Mouse (Mus musculus) embryonic fibroblast, embryonic 13.5 days (primary cell): ENCODE measurements at regions not wholly inside any gene's neighbourhood (a gene's known extent, or its start where the extent isn't known, plus 50 kb on each side); places are given as distances from the start of the nearest gene placed in this dataset.

Experiments
- H3K27ac ChIP-seq: 2 replicates; pipeline ENCODE4 v1.5.1; 2012; ENCODE audit warnings: low read length, control low read depth, inconsistent platforms; ENCODE audit not compliant: insufficient read depth
- H3K4me1 ChIP-seq: 2 replicates; pipeline ENCODE4 v1.6.1; 2011; ENCODE audit warnings: low read length; ENCODE audit not compliant: control insufficient read depth, insufficient read depth
- H3K4me3 ChIP-seq: 2 replicates; pipeline ENCODE4 v1.5.1; 2011; ENCODE audit warnings: mild to moderate bottlenecking, control low read depth, low read length; ENCODE audit not compliant: insufficient read depth
- CTCF ChIP-seq: IDR thresholded peaks from 2 replicates; pipeline ENCODE4 v1.5.1; 2011; ENCODE audit warnings: mild to moderate bottlenecking, control low read depth, low read length, moderate library complexity, borderline replicate concordance; ENCODE audit not compliant: insufficient read depth
- POLR2A ChIP-seq: IDR thresholded peaks from 2 replicates; pipeline ENCODE4 v1.6.1; 2011; ENCODE audit warnings: low read depth, mild to moderate bottlenecking, control low read depth, low read length, moderate library complexity

DNA sequence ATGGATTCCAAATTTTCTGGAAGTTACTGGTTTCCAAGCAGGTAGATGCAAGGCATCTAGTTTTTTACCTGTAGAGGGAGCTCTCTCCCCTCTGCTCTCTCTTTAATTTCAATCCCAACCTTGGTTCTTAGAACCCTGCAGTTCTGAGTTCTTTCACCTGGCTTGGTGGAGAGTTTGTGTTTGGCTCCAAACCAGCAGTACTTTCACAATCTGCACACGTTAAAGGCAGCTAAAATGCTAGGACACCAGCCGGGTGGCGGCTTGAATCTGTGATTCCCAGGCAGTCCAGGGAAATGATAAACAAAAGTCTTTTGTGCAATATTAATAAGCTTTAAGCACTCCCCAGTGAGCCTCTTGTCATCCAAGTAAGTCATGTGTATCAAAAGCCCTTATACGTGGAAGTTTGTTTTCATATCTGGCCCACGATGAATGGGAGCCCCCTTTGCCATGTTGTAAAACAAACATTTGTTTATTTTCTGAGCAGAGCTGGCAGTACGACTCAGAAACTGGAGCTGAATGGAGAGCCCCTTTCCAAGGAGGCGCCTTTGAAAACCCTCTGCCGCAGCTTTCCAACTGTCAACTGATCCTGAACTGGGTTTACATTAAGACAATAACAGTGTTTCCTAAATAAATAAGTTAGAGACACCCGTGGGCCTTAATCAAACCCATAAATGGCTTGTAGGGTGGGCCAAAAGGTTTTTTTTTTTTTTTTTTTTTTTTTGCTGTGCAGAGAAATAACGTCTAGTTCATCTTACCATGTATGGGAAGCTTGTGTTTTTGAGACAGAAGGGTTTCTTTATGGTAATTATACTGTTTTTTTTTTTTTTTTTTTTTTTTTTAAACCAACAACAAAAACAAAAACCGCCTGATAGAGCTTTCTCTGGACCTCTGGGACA, 202.9 kb downstream of the C1d start:
- Histone ChIP-seq H3K27ac (no peak overlapping the region), H3K4me3 (no peak overlapping the region), H3K4me1 (no peaks in the 10 kb centered on the region; the same call in 1 of the 2 replicates)
- no peak for TF ChIP-seq POLR2A
- no peak for TF ChIP-seq CTCF

DNA sequence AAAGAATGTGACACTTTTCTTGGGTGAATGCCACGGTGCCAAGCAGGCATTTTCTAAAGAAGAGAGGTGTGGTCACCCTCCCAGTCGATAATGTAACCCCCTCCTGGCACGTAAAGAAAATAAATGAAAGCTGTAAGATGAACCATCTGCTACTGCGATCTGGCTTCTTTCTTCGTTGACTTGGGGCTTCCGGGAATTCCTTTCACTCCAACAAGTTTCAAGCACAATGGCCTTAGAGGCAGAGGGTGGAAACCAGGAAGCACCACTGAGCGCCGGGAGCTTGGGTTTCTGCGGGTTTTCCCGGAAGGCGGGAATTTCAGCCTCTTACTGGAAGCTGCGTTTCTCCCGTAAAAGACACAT, 203.5 kb downstream of the C1d start:
- Histone ChIP-seq H3K27ac (no peak overlapping the region), H3K4me3 (no peak overlapping the region), H3K4me1 (no peaks in the 10 kb centered on the region; the same call in 1 of the 2 replicates)
- TF ChIP-seq POLR2A (no peak), CTCF (no peak)

DNA sequence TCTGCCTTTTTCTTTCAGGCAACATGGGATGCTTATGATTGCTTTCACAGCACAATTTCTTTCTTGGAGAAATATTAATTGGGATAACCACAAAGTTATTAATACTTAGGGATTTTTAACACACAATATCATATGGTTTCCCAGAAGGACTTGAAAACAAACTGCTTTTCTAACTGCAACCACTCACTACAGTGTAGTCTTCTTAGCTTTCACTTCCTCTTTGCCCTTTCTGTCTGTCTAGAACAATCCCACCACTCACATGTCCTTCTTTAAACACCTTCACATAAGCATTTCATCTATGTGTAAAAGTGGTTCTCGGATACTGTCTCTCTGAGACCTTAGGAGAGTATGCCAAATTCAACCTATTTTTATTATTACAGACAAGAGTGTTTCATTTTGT, 204.3 kb downstream of the C1d start:
- Histone ChIP-seq H3K4me3 (no peak overlapping the region), H3K27ac (no peak overlapping the region), H3K4me1 (no peaks in the 10 kb centered on the region; the same call in 1 of the 2 replicates)
- TF ChIP-seq POLR2A (no peak), CTCF (no peak)

DNA sequence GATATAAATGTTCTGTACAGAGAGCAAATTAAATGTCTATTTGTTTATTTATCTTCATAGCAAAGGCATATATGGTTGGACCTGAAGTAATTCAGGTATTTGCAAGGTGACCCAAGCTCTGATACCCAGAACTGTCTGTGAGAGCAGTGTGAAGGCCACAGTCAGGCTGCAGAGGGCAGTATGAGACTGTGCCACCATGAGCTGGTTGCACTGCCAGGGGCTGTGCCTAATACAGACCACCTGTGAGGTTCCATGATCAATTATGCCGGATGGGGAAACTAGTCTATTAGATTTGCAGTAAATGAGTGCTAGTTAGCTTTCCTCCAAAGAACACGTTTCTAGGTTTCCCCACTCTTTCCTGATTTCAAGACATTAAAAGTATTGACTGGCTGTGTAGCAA, 207.5 kb downstream of the C1d start:
- TF ChIP-seq POLR2A (no peak), CTCF (peak; percentile 78; the same call in 1 of the 2 replicates)
- no peaks in the 10 kb centered on the region; the same call in 1 of the 2 replicates for H3K4me1 ChIP-seq
- no peak overlapping the region for H3K27ac ChIP-seq
- H3K4me3 ChIP-seq = no peak overlapping the region

DNA sequence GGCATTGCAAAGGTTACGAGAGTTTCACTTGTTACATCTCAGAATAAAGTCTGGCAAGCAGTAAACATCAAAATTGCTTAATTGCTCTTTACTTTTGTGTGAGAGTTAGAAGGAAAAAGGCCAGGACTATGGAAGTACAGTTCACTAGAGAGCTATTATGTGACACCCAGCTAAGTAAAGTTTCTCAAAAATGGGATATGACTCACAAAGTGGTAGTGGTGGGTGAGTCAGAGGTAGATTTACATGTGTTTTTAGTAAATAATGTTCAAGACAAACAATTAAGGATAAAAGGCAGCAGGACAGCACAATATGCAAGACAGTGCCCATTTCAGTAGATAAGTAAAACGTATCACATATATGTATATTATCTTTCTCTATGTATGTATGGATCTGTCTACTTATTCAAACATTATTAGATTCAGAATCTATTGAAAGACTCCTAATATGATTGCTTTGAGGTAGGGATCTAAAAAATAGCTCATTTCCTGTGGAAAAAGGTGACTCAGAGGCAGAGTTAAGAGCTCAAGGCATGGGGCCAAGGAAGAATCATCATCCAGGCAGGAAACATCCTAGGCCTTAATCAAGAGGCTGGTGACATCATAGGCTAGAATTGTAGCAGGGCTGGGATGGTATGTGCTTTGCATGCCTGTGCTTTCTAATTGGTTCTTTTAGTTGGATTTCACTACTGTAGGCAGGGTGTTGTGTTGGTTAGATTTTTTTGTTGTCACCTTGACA, 211.2 kb downstream of the C1d start:
- no peaks in the 10 kb centered on the region for H3K4me1 ChIP-seq
- TF ChIP-seq CTCF (no peak), POLR2A (no peak)
- no peak overlapping the region for H3K4me3 ChIP-seq
- peak overlapping the region; percentile 94 for H3K27ac ChIP-seq

DNA sequence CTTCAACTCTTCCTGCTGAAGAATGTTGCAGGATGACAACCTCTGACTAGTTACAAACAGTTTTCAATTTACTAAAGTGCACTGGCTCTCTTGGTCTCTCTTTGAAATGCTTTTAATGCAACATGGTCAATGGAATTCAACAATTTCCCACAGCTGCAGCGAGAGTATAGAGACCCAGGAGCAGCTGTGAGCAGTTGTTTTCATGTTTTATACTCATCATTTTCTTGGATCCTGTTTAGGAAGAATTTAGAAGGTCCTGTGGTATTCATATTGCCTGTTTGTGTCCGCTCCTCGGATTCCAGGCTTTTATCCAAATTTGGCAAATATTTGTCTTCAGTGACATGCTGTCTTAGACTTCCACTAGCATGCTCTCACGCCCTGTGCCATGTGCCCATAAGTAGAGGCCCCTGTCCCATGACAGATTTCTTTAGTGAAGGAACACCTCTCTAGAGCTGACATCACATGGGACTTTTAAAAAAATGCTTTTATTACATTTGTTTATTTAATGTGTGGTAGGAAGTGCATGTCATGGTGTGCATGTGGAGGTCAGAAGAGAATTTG, 224.1 kb downstream of the C1d start:
- Histone ChIP-seq H3K4me1 (no peaks in the 10 kb centered on the region), H3K27ac (no peak overlapping the region), H3K4me3 (no peak overlapping the region)
- TF ChIP-seq CTCF (no peak), POLR2A (no peak)

DNA sequence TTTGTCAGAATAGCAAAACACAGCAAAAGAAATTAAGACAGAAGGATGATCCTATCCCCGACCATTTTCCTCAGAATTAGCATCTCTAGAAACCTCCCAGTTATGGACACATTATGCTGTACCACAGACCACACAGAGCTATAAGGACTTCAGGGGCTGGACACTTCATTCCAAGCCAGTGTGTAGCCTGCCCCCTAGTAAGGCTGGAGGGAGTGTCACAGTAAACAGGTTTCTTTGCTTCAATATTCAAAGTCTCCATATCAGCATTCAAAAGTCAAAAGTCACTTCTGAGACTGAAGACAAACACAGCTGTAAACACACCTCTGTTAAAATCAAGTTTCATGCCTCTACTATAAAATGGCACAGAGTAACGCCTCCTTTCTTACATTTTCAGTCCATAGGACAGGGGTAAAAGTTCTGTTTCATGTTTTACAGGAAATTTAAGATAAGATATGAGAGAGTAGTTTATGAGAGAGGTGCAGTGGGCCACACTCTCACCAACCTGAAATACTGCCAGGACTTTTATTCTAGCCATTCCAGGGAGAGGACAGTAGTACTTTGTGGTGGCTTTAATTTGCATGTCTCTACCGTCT, 226.6 kb downstream of the C1d start:
- no peak for TF ChIP-seq CTCF
- no peak for TF ChIP-seq POLR2A
- Histone ChIP-seq H3K4me1 (no peaks in the 10 kb centered on the region), H3K4me3 (no peak overlapping the region), H3K27ac (no peak overlapping the region)

DNA sequence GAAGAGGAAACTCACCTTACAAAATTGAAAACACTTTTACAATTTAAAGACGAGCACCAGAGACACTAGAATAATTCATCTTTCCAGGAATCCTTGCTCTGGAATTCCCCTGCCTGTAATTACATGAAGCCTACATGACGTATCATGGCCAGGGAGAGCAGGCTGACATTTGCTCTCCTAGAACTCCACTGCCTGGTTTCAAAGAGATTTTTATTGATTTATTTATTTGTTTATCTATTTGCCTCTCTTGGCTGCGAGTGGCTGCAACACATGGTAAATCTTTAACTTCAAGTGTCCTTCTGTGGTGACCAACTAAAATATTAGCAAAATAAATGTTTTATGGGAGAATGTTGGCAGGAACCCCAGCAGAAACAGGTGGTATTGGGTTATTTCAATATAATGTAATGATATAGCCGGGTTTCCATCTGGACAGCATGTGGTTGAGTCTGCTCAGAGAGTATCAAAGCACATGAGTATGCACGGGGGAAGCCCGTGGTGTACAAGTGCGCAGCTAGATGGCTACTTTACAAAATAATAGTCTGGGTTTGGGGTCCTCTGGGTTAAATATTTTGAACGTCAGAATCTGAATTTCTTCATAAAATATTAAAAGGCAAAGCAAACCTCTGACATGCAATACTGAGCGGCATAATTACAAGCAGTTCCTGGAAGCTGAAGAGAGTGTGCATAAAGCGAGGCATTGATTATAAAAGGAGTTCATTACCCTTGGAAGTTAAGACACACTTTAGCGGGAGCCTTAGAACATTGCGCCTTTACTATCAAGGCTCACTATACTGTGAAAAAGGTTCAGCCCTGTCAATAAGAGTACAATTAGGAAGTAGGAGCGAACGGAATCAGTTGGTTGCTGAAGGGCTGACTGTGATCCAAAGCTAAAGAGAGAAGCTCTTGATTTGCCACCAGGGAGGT, 244.0 kb downstream of the C1d start:
- TF ChIP-seq POLR2A = no peak
- no peak overlapping the region for H3K4me3 ChIP-seq
- H3K27ac ChIP-seq = no peak overlapping the region
- H3K4me1 ChIP-seq = no peaks in the 10 kb centered on the region

DNA sequence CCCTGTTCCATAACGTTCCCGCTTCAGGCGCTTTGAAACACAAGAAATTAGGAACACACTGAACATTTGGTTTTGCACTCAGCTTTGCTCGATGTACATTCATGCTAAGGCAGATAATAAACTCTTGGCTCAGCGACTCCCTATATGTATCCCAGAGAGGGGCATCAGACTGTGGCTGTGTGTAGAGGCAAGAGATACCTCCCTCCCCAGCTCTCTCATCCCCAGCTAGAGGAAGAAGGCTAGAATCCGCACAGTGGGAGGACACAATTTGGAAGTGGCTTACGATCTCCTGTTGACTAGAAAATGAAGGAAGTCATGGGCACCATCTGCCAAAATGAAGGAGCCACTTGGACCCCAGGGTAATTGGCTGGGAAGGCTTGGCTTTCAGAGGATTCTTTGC, 244.7 kb downstream of the C1d start:
- TF ChIP-seq POLR2A (no peak), CTCF (no peak)
- Histone ChIP-seq H3K4me3 (no peak overlapping the region), H3K4me1 (no peaks in the 10 kb centered on the region), H3K27ac (no peak overlapping the region)
